Mouse (Mus musculus): ENCODE data around the gene Wfdc15a. TPM values are rescaled to one million over a fixed set of nuclear protein-coding genes. Genes with fewer than 3 reads are reported as not detected.

Wfdc15a gene
- total and polyA plus RNA-seq, 3 experiments, result 0.82 TPM; not detected in 2

GRCm38 (mm10) chr2:164194959-164195630, 4.8 kb downstream of the Wfdc15a start:
- ATAC-seq (ENCODE audit: extremely low read depth, insufficient number of reproducible peaks, low FRiP score, poor library complexity, severe bottlenecking), result no peak
- H3K27me3 ChIP-seq (ENCODE audit: insufficient read depth, low read length), result peaks cover 6% of the 10 kb centered on the region; the same call in 1 of the 2 replicates
- TF ChIP-seq GATA1 (IDR thresholded peaks at IDR 0.05; ENCODE audit: borderline replicate concordance, low read length), result no peak
- no peak for TF ChIP-seq CTCF (IDR thresholded peaks at IDR 0.05; ENCODE audit: low read depth, low read length)
- TF ChIP-seq GATA2 (IDR thresholded peaks at IDR 0.05; ENCODE audit: borderline replicate concordance, low read depth, low read length), result no peak
- TF ChIP-seq POLR2AphosphoS5 (IDR thresholded peaks at IDR 0.05; ENCODE audit: insufficient replicate concordance, low read depth, low read length), result no peak
- TF ChIP-seq TAL1 (conservative IDR thresholded peaks at IDR 0.05; ENCODE audit: low read depth, low read length), result no peak
- DNase-seq (ENCODE audit: low spot score), result no peak
- H3K36me3 ChIP-seq (replicated peaks), result no peaks in the 10 kb centered on the region
- no peaks in the 10 kb centered on the region for H3K9me3 ChIP-seq (replicated peaks)
- peaks cover 4% of the 10 kb centered on the region for H3K4me1 ChIP-seq (ENCODE audit: insufficient read depth, low read depth, low read length)
- no peak overlapping the region for H3K4me3 ChIP-seq (ENCODE audit: low read depth, low read length)

GRCm38 (mm10) chr2:164192279-164192678, 7.7 kb downstream of the Wfdc15a start:
- no peak overlapping the region for H3K4me3 ChIP-seq (ENCODE audit: low read depth, low read length)
- no peaks in the 10 kb centered on the region for H3K36me3 ChIP-seq (replicated peaks)
- ATAC-seq (ENCODE audit: extremely low read depth, insufficient number of reproducible peaks, low FRiP score, poor library complexity, severe bottlenecking) (no peak), DNase-seq (ENCODE audit: low spot score) (no peak)
- H3K27me3 ChIP-seq (ENCODE audit: insufficient read depth, low read length), result peaks cover 3% of the 10 kb centered on the region; the same call in 1 of the 2 replicates
- H3K9me3 ChIP-seq (replicated peaks), result no peaks in the 10 kb centered on the region
- H3K4me1 ChIP-seq (ENCODE audit: insufficient read depth, low read depth, low read length), result peaks cover 4% of the 10 kb centered on the region
- no peak for TF ChIP-seq GATA1 (IDR thresholded peaks at IDR 0.05; ENCODE audit: borderline replicate concordance, low read length)
- no peak for TF ChIP-seq CTCF (IDR thresholded peaks at IDR 0.05; ENCODE audit: low read depth, low read length)
- TF ChIP-seq TAL1 (conservative IDR thresholded peaks at IDR 0.05; ENCODE audit: low read depth, low read length), result no peak
- TF ChIP-seq GATA2 (IDR thresholded peaks at IDR 0.05; ENCODE audit: borderline replicate concordance, low read depth, low read length), result no peak
- no peak for TF ChIP-seq POLR2AphosphoS5 (IDR thresholded peaks at IDR 0.05; ENCODE audit: insufficient replicate concordance, low read depth, low read length)

GRCm38 (mm10) chr2:164190576-164190975, 9.4 kb downstream of the Wfdc15a start, which contains the start of gene Wfdc12:
Wfdc12 (minus strand) TSS chr2:164190608.
- DNase-seq (ENCODE audit: low spot score), result no peak
- Histone ChIP-seq H3K4me1 (ENCODE audit: insufficient read depth, low read depth, low read length) (no peaks in the 10 kb centered on the region), H3K4me3 (ENCODE audit: low read depth, low read length) (no peak within 1 kb of the TSS), H3K36me3 (replicated peaks) (no peaks in the 10 kb centered on the region), H3K9me3 (replicated peaks) (no peaks in the 10 kb centered on the region), H3K27me3 (ENCODE audit: insufficient read depth, low read length) (peaks cover 3% of the 10 kb centered on the region; the same call in 1 of the 2 replicates)
- TF ChIP-seq POLR2AphosphoS5 (IDR thresholded peaks at IDR 0.05; ENCODE audit: insufficient replicate concordance, low read depth, low read length) (no peak), GATA1 (IDR thresholded peaks at IDR 0.05; ENCODE audit: borderline replicate concordance, low read length) (no peak), GATA2 (IDR thresholded peaks at IDR 0.05; ENCODE audit: borderline replicate concordance, low read depth, low read length) (no peak), TAL1 (conservative IDR thresholded peaks at IDR 0.05; ENCODE audit: low read depth, low read length) (no peak)
- ATAC-seq (ENCODE audit: extremely low read depth, insufficient number of reproducible peaks, low FRiP score, poor library complexity, severe bottlenecking), result no peak

GRCm38 (mm10) chr2:164188722-164189121, 11.2 kb downstream of the Wfdc15a start:
- H3K4me1 ChIP-seq (ENCODE audit: insufficient read depth, low read depth, low read length), result no peaks in the 10 kb centered on the region
- H3K9me3 ChIP-seq (replicated peaks), result no peaks in the 10 kb centered on the region
- ATAC-seq (ENCODE audit: extremely low read depth, insufficient number of reproducible peaks, low FRiP score, poor library complexity, severe bottlenecking) (no peak), DNase-seq (ENCODE audit: low spot score) (no peak)
- H3K4me3 ChIP-seq (ENCODE audit: low read depth, low read length), result no peak overlapping the region
- no peaks in the 10 kb centered on the region for H3K36me3 ChIP-seq (replicated peaks)
- peaks cover 6% of the 10 kb centered on the region; the same call in 1 of the 2 replicates for H3K27me3 ChIP-seq (ENCODE audit: insufficient read depth, low read length)
- TF ChIP-seq TAL1 (conservative IDR thresholded peaks at IDR 0.05; ENCODE audit: low read depth, low read length), result no peak
- no peak for TF ChIP-seq GATA2 (IDR thresholded peaks at IDR 0.05; ENCODE audit: borderline replicate concordance, low read depth, low read length)
- TF ChIP-seq POLR2AphosphoS5 (IDR thresholded peaks at IDR 0.05; ENCODE audit: insufficient replicate concordance, low read depth, low read length), result no peak
- TF ChIP-seq CTCF (IDR thresholded peaks at IDR 0.05; ENCODE audit: low read depth, low read length), result no peak
- TF ChIP-seq GATA1 (IDR thresholded peaks at IDR 0.05; ENCODE audit: borderline replicate concordance, low read length), result no peak

GRCm38 (mm10) chr2:164184145-164184719, 15.7 kb downstream of the Wfdc15a start:
- no peak for ATAC-seq (ENCODE audit: extremely low read depth, insufficient number of reproducible peaks, low FRiP score, poor library complexity, severe bottlenecking)
- Histone ChIP-seq H3K27me3 (ENCODE audit: insufficient read depth, low read length) (peaks cover 17% of the 10 kb centered on the region), H3K4me3 (ENCODE audit: low read depth, low read length) (no peak overlapping the region), H3K36me3 (replicated peaks) (no peaks in the 10 kb centered on the region), H3K9me3 (replicated peaks) (no peaks in the 10 kb centered on the region), H3K4me1 (ENCODE audit: insufficient read depth, low read depth, low read length) (no peaks in the 10 kb centered on the region)
- no peak for DNase-seq (ENCODE audit: low spot score)
- TF ChIP-seq GATA2 (IDR thresholded peaks at IDR 0.05; ENCODE audit: borderline replicate concordance, low read depth, low read length), result no peak
- no peak for TF ChIP-seq POLR2AphosphoS5 (IDR thresholded peaks at IDR 0.05; ENCODE audit: insufficient replicate concordance, low read depth, low read length)
- no peak for TF ChIP-seq CTCF (IDR thresholded peaks at IDR 0.05; ENCODE audit: low read depth, low read length)
- TF ChIP-seq GATA1 (IDR thresholded peaks at IDR 0.05; ENCODE audit: borderline replicate concordance, low read length), result no peak
- TF ChIP-seq TAL1 (conservative IDR thresholded peaks at IDR 0.05; ENCODE audit: low read depth, low read length), result no peak

- ATAC-seq (ENCODE audit: extremely low read depth, insufficient number of reproducible peaks, low FRiP score, poor library complexity, severe bottlenecking) (no peak), DNase-seq (ENCODE audit: low spot score) (no peak)
- H3K4me3 ChIP-seq (ENCODE audit: low read depth, low read length), result no peak overlapping the region
- no peaks in the 10 kb centered on the region for H3K36me3 ChIP-seq (replicated peaks)
- H3K4me1 ChIP-seq (ENCODE audit: insufficient read depth, low read depth, low read length), result no peaks in the 10 kb centered on the region
- peaks cover 22% of the 10 kb centered on the region for H3K27me3 ChIP-seq (ENCODE audit: insufficient read depth, low read length)
- no peaks in the 10 kb centered on the region for H3K9me3 ChIP-seq (replicated peaks)
- TF ChIP-seq POLR2AphosphoS5 (IDR thresholded peaks at IDR 0.05; ENCODE audit: insufficient replicate concordance, low read depth, low read length) (no peak), GATA1 (IDR thresholded peaks at IDR 0.05; ENCODE audit: borderline replicate concordance, low read length) (no peak), CTCF (IDR thresholded peaks at IDR 0.05; ENCODE audit: low read depth, low read length) (no peak), GATA2 (IDR thresholded peaks at IDR 0.05; ENCODE audit: borderline replicate concordance, low read depth, low read length) (no peak), TAL1 (conservative IDR thresholded peaks at IDR 0.05; ENCODE audit: low read depth, low read length) (no peak)
Measured at GRCm38 (mm10) chr2:164183340-164183739, 16.6 kb downstream of the Wfdc15a start.

Data from G1E (cell line).